16 mouse cellular contexts compared by ENCODE assay signal in the genomic region with DNA sequence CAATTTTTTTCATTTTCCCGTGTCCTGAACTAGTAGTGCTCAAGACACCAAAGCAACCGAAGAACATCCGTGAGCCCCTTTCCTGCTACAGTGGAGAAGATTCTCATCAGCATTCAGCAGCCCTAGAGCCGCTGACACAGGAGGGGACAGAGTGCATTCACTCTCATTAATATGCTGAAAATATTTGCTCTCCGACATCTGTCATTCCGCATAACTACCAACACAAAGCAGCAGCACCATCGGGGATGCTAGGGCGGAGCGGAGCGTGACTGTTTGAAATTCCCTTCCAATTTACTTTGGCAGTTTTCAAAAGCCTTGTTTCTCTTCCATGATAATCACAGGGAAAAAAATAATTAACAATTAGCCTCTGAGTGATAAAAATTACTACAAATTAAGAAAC. TPM values are rescaled to one million over a fixed set of nuclear protein-coding genes. Genes with fewer than 3 reads are reported as not detected.
DNase-seq lines count a peak whose midpoint lies in the region; ATAC-seq and TF ChIP-seq lines count a peak whose summit lies in the region.
"Had no signal": no experiment of that assay in that cellular context is flagged by ENCODE, and none has a peak within 500 bp of the region (broad histone marks: within the 10 kb centered on the region; RNA-seq: fewer than 3 reads in every experiment).

No protein-coding gene starts in this region.

- H3K36me3 ChIP-seq in forebrain, embryonic 13.5 days (ENCODE audit: poor library complexity, severe bottlenecking) = no peaks in the 10 kb centered on the region
- H3K36me3 ChIP-seq in forebrain, postnatal 0 days (ENCODE audit: insufficient read depth) = no peaks in the 10 kb centered on the region
- H3K36me3 ChIP-seq in hindbrain, postnatal 0 days (ENCODE audit: insufficient read depth, low read length) = no peaks in the 10 kb centered on the region
- no peaks in the 10 kb centered on the region for H3K36me3 ChIP-seq in midbrain, postnatal 0 days (ENCODE audit: insufficient read depth, low read length)
- H3K36me3 ChIP-seq in lung, postnatal 0 days (ENCODE audit: insufficient read depth, low read length) = no peaks in the 10 kb centered on the region
- H3K36me3 ChIP-seq: heart, embryonic 13.5 days had no signal

- H3K4me1 ChIP-seq in forebrain, embryonic 13.5 days = no peaks in the 10 kb centered on the region
- no peaks in the 10 kb centered on the region for H3K4me1 ChIP-seq in forebrain, postnatal 0 days (ENCODE audit: insufficient read depth)
- H3K4me1 ChIP-seq in hindbrain, postnatal 0 days (ENCODE audit: insufficient read depth, low read length) = no peaks in the 10 kb centered on the region
- no peaks in the 10 kb centered on the region for H3K4me1 ChIP-seq in midbrain, postnatal 0 days (ENCODE audit: insufficient read depth, low read length)
- H3K4me1 ChIP-seq in lung, postnatal 0 days (ENCODE audit: insufficient read depth, low read depth, low read length) = no peaks in the 10 kb centered on the region
- H3K4me1 ChIP-seq: heart, embryonic 13.5 days; megakaryocyte, embryonic 14.5 days had no signal

- no peak overlapping the region for H3K4me3 ChIP-seq in forebrain, embryonic 13.5 days
- H3K4me3 ChIP-seq in forebrain, postnatal 0 days (ENCODE audit: low read depth, low read length) = no peak overlapping the region
- peak overlapping the region; percentile 7; the same call in 1 of the 2 replicates for H3K4me3 ChIP-seq in hindbrain, postnatal 0 days (ENCODE audit: low read length)
- H3K4me3 ChIP-seq in midbrain, postnatal 0 days (ENCODE audit: low read depth, low read length) = no peak overlapping the region
- no peak overlapping the region for H3K4me3 ChIP-seq in lung, postnatal 0 days (ENCODE audit: low read depth, low read length)
- H3K4me3 ChIP-seq: heart, embryonic 13.5 days; megakaryocyte, embryonic 14.5 days had no signal

- no peak overlapping the region for H3K27ac ChIP-seq in forebrain, embryonic 13.5 days
- H3K27ac ChIP-seq in forebrain, postnatal 0 days (ENCODE audit: low read depth, low read length) = no peak overlapping the region
- H3K27ac ChIP-seq in hindbrain, postnatal 0 days = no peak overlapping the region
- no peak overlapping the region for H3K27ac ChIP-seq in midbrain, postnatal 0 days (ENCODE audit: low read depth, low read length)
- no peak overlapping the region for H3K27ac ChIP-seq in lung, postnatal 0 days (ENCODE audit: low read length)
- H3K27ac ChIP-seq: heart, embryonic 13.5 days; stomach, postnatal 0 days had no signal

- no peak for TF ChIP-seq CTCF in forebrain, postnatal 0 days (IDR thresholded peaks at IDR 0.05; ENCODE audit: low read depth)
- TF ChIP-seq CTCF in hindbrain, postnatal 0 days (IDR thresholded peaks at IDR 0.05; ENCODE audit: low read depth) = no peak
- no peak for TF ChIP-seq CTCF in midbrain, postnatal 0 days (IDR thresholded peaks at IDR 0.05)
- TF ChIP-seq CTCF in lung, postnatal 0 days (IDR thresholded peaks at IDR 0.05) = no peak

- 62% methylated on average over 10 of the region's 10 CpGs for WGBS in forebrain, embryonic 13.5 days
- 42% methylated on average over 10 of the region's 10 CpGs for whole genome bisulfite sequencing in forebrain, postnatal 0 days
- 26% methylated on average over 10 of the region's 10 CpGs for WGBS in hindbrain, postnatal 0 days
- WGBS in midbrain, postnatal 0 days = 33% methylated on average over 10 of the region's 10 CpGs
- 79% methylated on average over 10 of the region's 10 CpGs for WGBS in lung, postnatal 0 days

- ATAC-seq in forebrain, embryonic 13.5 days = peak; percentile 63; the same call in 1 of the 2 replicates
- 0 out of 2 replicates have a peak, but pooled peaks have one; percentile 23 for ATAC-seq in forebrain, postnatal 0 days
- ATAC-seq in hindbrain, postnatal 0 days = peak; percentile 67; the same call in 1 of the 2 replicates
- no peak for ATAC-seq in midbrain, postnatal 0 days (ENCODE audit: low FRiP score)
- no peak for ATAC-seq in lung, postnatal 0 days

- H3K4me2 ChIP-seq in forebrain, embryonic 13.5 days = no peak overlapping the region
- no peak overlapping the region for H3K4me2 ChIP-seq in forebrain, postnatal 0 days (ENCODE audit: low read depth)
- H3K4me2 ChIP-seq in hindbrain, postnatal 0 days (ENCODE audit: low read depth, low read length) = peak overlapping the region; percentile 38
- no peak overlapping the region; the same call in 1 of the 2 replicates for H3K4me2 ChIP-seq in midbrain, postnatal 0 days (ENCODE audit: low read depth, low read length, poor library complexity, severe bottlenecking)
- H3K4me2 ChIP-seq in lung, postnatal 0 days (replicated peaks; ENCODE audit: low read depth, low read length) = no peak overlapping the region
- H3K4me2 ChIP-seq: heart, embryonic 13.5 days had no signal

- H3K27me3 ChIP-seq in forebrain, embryonic 13.5 days = no peaks in the 10 kb centered on the region
- H3K27me3 ChIP-seq in forebrain, postnatal 0 days (ENCODE audit: insufficient read depth, low read length) = no peaks in the 10 kb centered on the region
- H3K27me3 ChIP-seq in hindbrain, postnatal 0 days (ENCODE audit: insufficient read depth, low read length) = no peaks in the 10 kb centered on the region
- H3K27me3 ChIP-seq in midbrain, postnatal 0 days (ENCODE audit: insufficient read depth, low read length) = no peaks in the 10 kb centered on the region
- no peaks in the 10 kb centered on the region for H3K27me3 ChIP-seq in lung, postnatal 0 days (replicated peaks; ENCODE audit: insufficient read depth, low read length)
- H3K27me3 ChIP-seq: heart, embryonic 13.5 days; megakaryocyte, embryonic 14.5 days had no signal

- H3K9me3 ChIP-seq in forebrain, embryonic 13.5 days (replicated peaks) = no peaks in the 10 kb centered on the region
- no peaks in the 10 kb centered on the region for H3K9me3 ChIP-seq in forebrain, postnatal 0 days (ENCODE audit: low read length)
- H3K9me3 ChIP-seq in hindbrain, postnatal 0 days (ENCODE audit: low read length) = no peaks in the 10 kb centered on the region
- H3K9me3 ChIP-seq in midbrain, postnatal 0 days (ENCODE audit: low read length) = no peaks in the 10 kb centered on the region
- no peaks in the 10 kb centered on the region for H3K9me3 ChIP-seq in lung, postnatal 0 days (ENCODE audit: low read length)
- H3K9me3 ChIP-seq: megakaryocyte, embryonic 14.5 days had no signal

- no peak for TF ChIP-seq EP300 in lung, postnatal 0 days (IDR thresholded peaks at IDR 0.05)

- DNase-seq in forebrain, postnatal 0 days = peak; percentile 18
- DNase-seq in hindbrain, postnatal 0 days (ENCODE audit: low spot score) = peak; percentile 20
- peak; percentile 19 for DNase-seq in midbrain, postnatal 0 days (ENCODE audit: low spot score)
- no peak for DNase-seq in heart, postnatal 36 days
- DNase-seq in lung, postnatal 0 days (ENCODE audit: low spot score) = no peak
- no peak for DNase-seq in gastrocnemius, postnatal 10 days
- DNase-seq: gastrocnemius, postnatal 36 days; kidney, adult 18-20 months; kidney, postnatal 25 days; lung, postnatal 14 days; right cerebral cortex, postnatal 25 days; thymus, postnatal 14 days had no signal

- intact Hi-C loops in heart, postnatal 36 days (cut with DNase I) = no loop called here

- H3K9ac ChIP-seq in forebrain, embryonic 13.5 days = no peak overlapping the region
- no peak overlapping the region for H3K9ac ChIP-seq in forebrain, postnatal 0 days
- H3K9ac ChIP-seq in hindbrain, postnatal 0 days (replicated peaks; ENCODE audit: low read length) = no peak overlapping the region
- H3K9ac ChIP-seq in midbrain, postnatal 0 days (replicated peaks; ENCODE audit: low read length, poor library complexity, severe bottlenecking) = no peak overlapping the region; the same call in 1 of the 2 replicates
- no peak overlapping the region for H3K9ac ChIP-seq in lung, postnatal 0 days (replicated peaks; ENCODE audit: low read depth)
- H3K9ac ChIP-seq: heart, embryonic 13.5 days had no signal

RNA-seq across cellular contexts. Expression of a gene that starts 56.9 kb away (rescaled TPM):
- 45.0 and 45.3 TPM in 2 replicates for polyA plus RNA-seq in forebrain, embryonic 13.5 days (2015; fragmentation: Nextera tagmentation; extraction: Ambion mirVana)
- total RNA-seq in forebrain, postnatal 0 days (2014; rRNA removed) = 13.4 and 18.6 TPM in 2 replicates
- 29.1 and 29.7 TPM in 2 replicates for polyA plus RNA-seq in forebrain, postnatal 0 days (2015; fragmentation: Nextera tagmentation; extraction: Ambion mirVana)
- 8.5 and 11.0 TPM in 2 replicates for total RNA-seq in hindbrain, postnatal 0 days (2014; rRNA removed)
- 30.5 and 32.2 TPM in 2 replicates for polyA plus RNA-seq in hindbrain, postnatal 0 days (2015; fragmentation: Nextera tagmentation; extraction: Ambion mirVana)
- 13.4 and 24.1 TPM in 2 replicates for total RNA-seq in midbrain, postnatal 0 days (2014; rRNA removed)
- 27.2 and 31.5 TPM in 2 replicates for polyA plus RNA-seq in midbrain, postnatal 0 days (2015; fragmentation: Nextera tagmentation; extraction: Ambion mirVana)
- total RNA-seq in heart, postnatal 36 days (2021) = 10 to 100 TPM; 59.3 TPM
- polyA plus RNA-seq in lung, postnatal 0 days (2015; fragmentation: Nextera tagmentation; extraction: Ambion mirVana) = 27.2 and 31.1 TPM in 2 replicates
- total RNA-seq in gastrocnemius, postnatal 10 days (2021) = 10 to 100 TPM; 27.1 to 27.4 TPM

RNA-seq across cellular contexts. Expression of a gene that starts 57.1 kb away (rescaled TPM):
- polyA plus RNA-seq in forebrain, embryonic 13.5 days (2015; fragmentation: Nextera tagmentation; extraction: Ambion mirVana) = 34.4 and 40.1 TPM in 2 replicates
- 43.9 and 48.7 TPM in 2 replicates for total RNA-seq in forebrain, postnatal 0 days (2014; rRNA removed)
- polyA plus RNA-seq in forebrain, postnatal 0 days (2015; fragmentation: Nextera tagmentation; extraction: Ambion mirVana) = 20.9 and 26.0 TPM in 2 replicates
- 37.0 and 40.4 TPM in 2 replicates for total RNA-seq in hindbrain, postnatal 0 days (2014; rRNA removed)
- polyA plus RNA-seq in hindbrain, postnatal 0 days (2015; fragmentation: Nextera tagmentation; extraction: Ambion mirVana) = 25.3 and 26.3 TPM in 2 replicates
- 44.1 and 56.0 TPM in 2 replicates for total RNA-seq in midbrain, postnatal 0 days (2014; rRNA removed)
- 28.5 and 29.3 TPM in 2 replicates for polyA plus RNA-seq in midbrain, postnatal 0 days (2015; fragmentation: Nextera tagmentation; extraction: Ambion mirVana)
- total RNA-seq in heart, postnatal 36 days (2021) = 10 to 100 TPM; 20.3 to 21.0 TPM
- 17.8 and 18.0 TPM in 2 replicates for polyA plus RNA-seq in lung, postnatal 0 days (2015; fragmentation: Nextera tagmentation; extraction: Ambion mirVana)
- total RNA-seq in gastrocnemius, postnatal 10 days (2021) = 10 to 100 TPM; 18.1 to 19.7 TPM

Comparison
In these comparisons a context has a peak if more than half of its experiments do, and no peak if none do; other contexts are left out.
1. ATAC-seq: peak in forebrain, embryonic 13.5 days (single experiment), forebrain, postnatal 0 days (single experiment) and hindbrain, postnatal 0 days (single experiment); none in midbrain, postnatal 0 days (single experiment) and lung, postnatal 0 days (single experiment).
2. DNase-seq: peak in forebrain, postnatal 0 days (single experiment), hindbrain, postnatal 0 days (single experiment) and midbrain, postnatal 0 days (single experiment); none in heart, postnatal 36 days (0 of 2), lung, postnatal 0 days (single experiment) and gastrocnemius, postnatal 10 days (single experiment).